Mouse (Mus musculus): ENCODE measurements around the gene Eme2.

Gene Eme2

GRCm38 (mm10) chr17:24896993-24897269 is 2.0 kb upstream of the Eme2 start:
- no peak for DNase-seq (ENCODE audit: extremely low spot score, low spot score)

- DNase-seq (ENCODE audit: extremely low spot score, low spot score): peak; percentile 78
Measured at GRCm38 (mm10) chr17:24896241-24896992, 1.5 kb upstream of the Eme2 start, which contains the start of gene Nme3. Nme3 (plus strand) TSS chr17:24896500.

GRCm38 (mm10) chr17:24895571-24896240 is 819 bp upstream of the Eme2 start:
- no peak for DNase-seq (ENCODE audit: extremely low spot score, low spot score)

GRCm38 (mm10) chr17:24894061-24894994 is 559 bp downstream of the Eme2 start:
- no peak for DNase-seq (ENCODE audit: extremely low spot score, low spot score)

GRCm38 (mm10) chr17:24893276-24893675 is 1.6 kb downstream of the Eme2 start:
- DNase-seq (ENCODE audit: extremely low spot score, low spot score): no peak

- no peak for DNase-seq (ENCODE audit: extremely low spot score, low spot score)
Measured at GRCm38 (mm10) chr17:24892785-24893184, 2.1 kb downstream of the Eme2 start.

GRCm38 (mm10) chr17:24891321-24891720 is 3.6 kb downstream of the Eme2 start:
- no peak for DNase-seq (ENCODE audit: extremely low spot score, low spot score)

- no peak for DNase-seq (ENCODE audit: extremely low spot score, low spot score)
Measured at GRCm38 (mm10) chr17:24890151-24891092, 4.5 kb downstream of the Eme2 start.

GRCm38 (mm10) chr17:24888862-24889261 is 6.0 kb downstream of the Eme2 start:
- DNase-seq (ENCODE audit: extremely low spot score, low spot score): no peak

GRCm38 (mm10) chr17:24887291-24888080 is 7.4 kb downstream of the Eme2 start:
- no peak for DNase-seq (ENCODE audit: extremely low spot score, low spot score)

- DNase-seq (ENCODE audit: extremely low spot score, low spot score): no peak
Measured at GRCm38 (mm10) chr17:24886932-24887271, 8.0 kb downstream of the Eme2 start.

GRCm38 (mm10) chr17:24886134-24886931 is 8.6 kb downstream of the Eme2 start, which contains the start of the genes Nubp2 and Spsb3:
Nubp2 (minus strand) TSS chr17:24886349.
Spsb3 (plus strand) TSS chr17:24886643.
- peak; percentile 96 for DNase-seq (ENCODE audit: extremely low spot score, low spot score)

GRCm38 (mm10) chr17:24885356-24886133 is 9.3 kb downstream of the Eme2 start:
- DNase-seq (ENCODE audit: extremely low spot score, low spot score): no peak

- no peak for DNase-seq (ENCODE audit: extremely low spot score, low spot score)
Measured at GRCm38 (mm10) chr17:24884391-24884790, 10.5 kb downstream of the Eme2 start.

GRCm38 (mm10) chr17:24881738-24882440 is 13.0 kb downstream of the Eme2 start:
- no peak for DNase-seq (ENCODE audit: extremely low spot score, low spot score)

- no peak for DNase-seq (ENCODE audit: extremely low spot score, low spot score)
Measured at GRCm38 (mm10) chr17:24878531-24878930, 16.4 kb downstream of the Eme2 start.

GRCm38 (mm10) chr17:24878117-24878397 is 16.8 kb downstream of the Eme2 start:
- DNase-seq (ENCODE audit: extremely low spot score, low spot score): no peak

All from neural tube, embryonic 10.5 days (tissue).